Mouse (Mus musculus): ENCODE measurements around the gene Rmnd5b. TPM values are rescaled to one million over a fixed set of nuclear protein-coding genes. Genes with fewer than 3 reads are reported as not detected.
"Not testable (repeated sequence)": the region's sequence is repeated elsewhere in the genome, so short reads cannot be mapped to it uniquely, and the experiment has no call there.

The Rmnd5b gene
- polyA plus RNA-seq, 1 experiment from 2014 or later = 49.4 TPM

GRCm38 (mm10) chr11:51627425-51627824, 8.3 kb downstream of the Rmnd5b start:
- CTCF ChIA-PET = interaction anchor here (1.0 kb wide), 1 partner anchor 54 kb away, joined by 3 read pairs; no protein-coding TSS in a partner anchor
- POLR2A ChIA-PET = no interaction called here
- no peak for TF ChIP-seq CTCF (IDR thresholded peaks at IDR 0.05)
- ATAC-seq (no peak), DNase-seq (ENCODE audit: low read depth, low spot score) (no peak)
- in situ Hi-C loops (cut with MboI; ENCODE audit: low pct_unique_long_range_greater_than_20kb) = no loop called here
- no peaks in the 10 kb centered on the region for H3K27me3 ChIP-seq

- H3K27me3 ChIP-seq = no peaks in the 10 kb centered on the region
- ATAC-seq (no peak), DNase-seq (ENCODE audit: low read depth, low spot score) (no peak)
- TF ChIP-seq CTCF (IDR thresholded peaks at IDR 0.05) = no peak
- POLR2A ChIA-PET = interaction anchor here (0.5 kb wide), 1 partner anchor 61 kb away, joined by 3 read pairs; no protein-coding TSS in a partner anchor
- CTCF ChIA-PET = interaction anchor here (1.5 kb wide), 1 partner anchor 11 kb away, joined by 4 read pairs; the partner anchor contains the start of gene Rmnd5b
- in situ Hi-C loops (cut with MboI; ENCODE audit: low pct_unique_long_range_greater_than_20kb) = no loop called here
Measured at GRCm38 (mm10) chr11:51625187-51625820, 10.4 kb downstream of the Rmnd5b start.

- H3K27me3 ChIP-seq = no peaks in the 10 kb centered on the region
- CTCF ChIA-PET = interaction anchor here (0.9 kb wide), 1 partner anchor 172 kb away, joined by 3 read pairs; no protein-coding TSS in a partner anchor
- in situ Hi-C loops (cut with MboI; ENCODE audit: low pct_unique_long_range_greater_than_20kb) = no loop called here
- DNase-seq (ENCODE audit: low read depth, low spot score) = no peak
- ATAC-seq = no peak
- TF ChIP-seq CTCF (IDR thresholded peaks at IDR 0.05) = no peak
- POLR2A ChIA-PET = interaction anchor here (1.0 to 2.1 kb wide), 2 partner anchors 16 to 62 kb away, joined by 3 to 5 read pairs; partner anchors contain the start of gene Hnrnpab
Measured at GRCm38 (mm10) chr11:51622971-51623491, 12.7 kb downstream of the Rmnd5b start.

- no peaks in the 10 kb centered on the region for H3K27me3 ChIP-seq
- in situ Hi-C loops (cut with MboI; ENCODE audit: low pct_unique_long_range_greater_than_20kb) = no loop called here
- ATAC-seq (no peak), DNase-seq (ENCODE audit: low read depth, low spot score) (no peak)
- CTCF ChIA-PET = interaction anchor here (1.0 kb wide), 1 partner anchor 70 kb away, joined by 3 read pairs; no protein-coding TSS in a partner anchor
- POLR2A ChIA-PET = interaction anchor here (0.6 to 2.1 kb wide), 4 partner anchors 15 to 156 kb away, joined by 3 to 5 read pairs (median 4); partner anchors contain the start of gene Hnrnpab
- TF ChIP-seq CTCF (IDR thresholded peaks at IDR 0.05) = no peak
Measured at GRCm38 (mm10) chr11:51621776-51622175, 13.9 kb downstream of the Rmnd5b start.

DNA sequence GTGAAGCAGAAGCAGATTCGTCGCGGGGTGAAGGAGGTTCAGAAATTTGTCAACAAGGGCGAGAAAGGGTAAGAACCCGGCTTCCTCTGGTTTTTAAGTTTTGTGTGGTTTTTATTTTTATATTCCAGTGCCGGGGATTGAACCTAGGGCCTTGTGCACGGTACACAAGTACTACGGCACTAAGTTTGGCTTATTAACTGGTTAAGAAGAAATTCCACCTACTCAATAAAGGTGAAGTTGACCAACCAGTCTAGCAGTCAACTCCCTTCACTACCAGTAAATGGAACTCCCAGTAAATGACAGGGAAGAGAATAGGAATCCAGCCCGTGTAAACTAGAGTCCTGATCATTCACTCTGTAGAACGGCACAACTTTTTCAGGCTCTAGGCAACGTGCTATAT, 15.6 kb downstream of the Rmnd5b start:
- ATAC-seq (no peak), DNase-seq (ENCODE audit: low read depth, low spot score) (no peak)
- ChIA-PET POLR2A (no interaction called here), CTCF (interaction anchor here (7.7 kb wide), 1 partner anchor 61 kb away, joined by 61 read pairs; no protein-coding TSS in a partner anchor)
- in situ Hi-C loops (cut with MboI; ENCODE audit: low pct_unique_long_range_greater_than_20kb) = no loop called here
- H3K27me3 ChIP-seq = no peaks in the 10 kb centered on the region
- TF ChIP-seq CTCF (IDR thresholded peaks at IDR 0.05) = no peak

GRCm38 (mm10) chr11:51619409-51620060, 16.2 kb downstream of the Rmnd5b start, which contains the start of gene Nhp2:
Gene Nhp2, plus strand, starts transcription at chr11:51619735.
- no peaks in the 10 kb centered on the region for H3K27me3 ChIP-seq
- ChIA-PET CTCF (interaction anchor here (1.0 to 7.7 kb wide), 3 partner anchors 10 to 62 kb away, joined by 3 to 61 read pairs (median 3); no protein-coding TSS in a partner anchor), POLR2A (no interaction called here)
- peak; percentile 78 for ATAC-seq
- DNase-seq (ENCODE audit: low read depth, low spot score) = no peak
- no peak for TF ChIP-seq CTCF (IDR thresholded peaks at IDR 0.05)
- in situ Hi-C loops (cut with MboI; ENCODE audit: low pct_unique_long_range_greater_than_20kb) = loop anchor here (5.0 kb wide), 2 partner anchors 63 to 168 kb away; no protein-coding TSS in a partner anchor

DNA sequence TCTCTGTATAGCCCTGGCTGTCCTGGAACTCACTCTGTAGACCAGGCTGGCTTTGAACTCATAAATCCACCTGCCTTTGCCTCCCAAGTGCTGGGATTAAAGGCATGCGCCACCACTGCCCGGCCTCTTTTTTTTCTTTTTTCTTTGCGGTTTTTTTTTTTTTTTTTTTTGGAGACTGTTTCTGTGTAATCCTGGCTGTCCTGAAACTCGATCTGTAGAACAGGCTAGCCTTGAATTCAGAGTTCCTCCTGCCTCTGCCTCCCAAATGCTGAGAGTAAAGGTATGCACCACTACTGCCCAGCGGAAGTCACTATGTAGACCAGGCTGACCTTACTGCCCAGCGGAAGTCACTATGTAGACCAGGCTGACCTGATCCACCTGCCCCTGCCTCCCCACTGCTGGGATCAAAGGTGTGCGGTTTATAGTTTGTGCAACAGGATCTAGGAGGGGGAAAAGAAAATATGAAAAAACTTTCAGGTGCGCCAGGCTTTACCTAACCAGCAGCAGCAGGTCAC, 16.7 kb downstream of the Rmnd5b start:
- ATAC-seq = no peak
- POLR2A ChIA-PET = interaction anchor here (1.6 kb wide), 1 partner anchor 70 kb away, joined by 4 read pairs; the partner anchor contains the start of gene 0610009B22Rik
- no peaks in the 10 kb centered on the region for H3K27me3 ChIP-seq
- DNase-seq (ENCODE audit: low read depth, low spot score) = no peak
- CTCF ChIA-PET = interaction anchor here (1.0 to 7.7 kb wide), 4 partner anchors 10 to 69 kb away, joined by 3 to 61 read pairs (median 18); partner anchors contain the start of gene 0610009B22Rik
- no peak for TF ChIP-seq CTCF (IDR thresholded peaks at IDR 0.05)
- in situ Hi-C loops (cut with MboI; ENCODE audit: low pct_unique_long_range_greater_than_20kb) = loop anchor here (5.0 kb wide), 2 partner anchors 63 to 168 kb away; no protein-coding TSS in a partner anchor

DNA sequence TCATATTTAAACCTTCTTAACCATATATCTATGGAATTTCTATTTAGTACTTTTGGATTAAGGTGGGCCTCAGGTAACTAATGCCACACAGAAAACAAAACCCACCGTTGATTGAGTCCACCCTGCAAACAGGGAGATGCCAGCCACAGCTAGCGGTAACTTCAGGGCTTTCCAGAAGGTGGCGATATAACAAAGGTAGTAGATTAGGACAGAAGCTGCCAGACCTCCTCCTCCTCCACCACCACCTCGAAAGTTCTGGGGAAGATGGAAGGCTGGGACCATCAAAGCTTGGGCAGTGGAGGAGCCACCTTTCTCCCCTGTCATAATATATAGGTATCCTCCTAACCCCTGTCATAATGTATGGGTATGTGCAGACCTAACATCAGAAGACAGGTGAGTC, 18.0 kb downstream of the Rmnd5b start:
- ChIA-PET CTCF (interaction anchor here (1.1 to 7.7 kb wide), 7 partner anchors 11 to 161 kb away, joined by 3 to 61 read pairs (median 7); partner anchors contain the start of genes 0610009B22Rik and Hnrnpab), POLR2A (interaction anchor here (1.2 to 1.6 kb wide), 2 partner anchors 71 to 149 kb away, joined by 3 to 4 read pairs; partner anchors contain the start of gene 0610009B22Rik)
- DNase-seq (ENCODE audit: low read depth, low spot score) = no peak
- H3K27me3 ChIP-seq = no peaks in the 10 kb centered on the region
- no peak for TF ChIP-seq CTCF (IDR thresholded peaks at IDR 0.05)
- ATAC-seq = no peak
- in situ Hi-C loops (cut with MboI; ENCODE audit: low pct_unique_long_range_greater_than_20kb) = loop anchor here (5.0 kb wide), 2 partner anchors 65 to 170 kb away; no protein-coding TSS in a partner anchor

GRCm38 (mm10) chr11:51616113-51616512, 19.6 kb downstream of the Rmnd5b start:
- not testable (repeated sequence) for DNase-seq (ENCODE audit: low read depth, low spot score); H3K27me3 ChIP-seq; ATAC-seq
- ChIA-PET CTCF (interaction anchor here (1.5 to 7.7 kb wide), 4 partner anchors 10 to 72 kb away, joined by 3 to 61 read pairs (median 20); partner anchors contain the start of genes 0610009B22Rik and Hnrnpab), POLR2A (interaction anchor here (0.6 to 2.3 kb wide), 6 partner anchors 9 to 1415 kb away, joined by 3 to 9 read pairs (median 4); partner anchors contain the start of gene Hnrnpab)
- in situ Hi-C loops (cut with MboI; ENCODE audit: low pct_unique_long_range_greater_than_20kb) = loop anchor here (5.0 kb wide), 2 partner anchors 66 to 171 kb away; no protein-coding TSS in a partner anchor

Data from Patski (cell line).